Mouse (Mus musculus) heart, adult 9 months (tissue): ENCODE results near the gene Mapk6.
"Not testable (repeated sequence)": the region's sequence is repeated elsewhere in the genome, so short reads cannot be mapped to it uniquely, and the experiment has no call there.

ENCODE experiments used
- DNase-seq, 2 experiments: peaks; one replicate each; pipeline ENCODE4 v3.0.0; 2022; ENCODE audit warnings: low spot score in 2 of 2

The Mapk6 gene

DNA sequence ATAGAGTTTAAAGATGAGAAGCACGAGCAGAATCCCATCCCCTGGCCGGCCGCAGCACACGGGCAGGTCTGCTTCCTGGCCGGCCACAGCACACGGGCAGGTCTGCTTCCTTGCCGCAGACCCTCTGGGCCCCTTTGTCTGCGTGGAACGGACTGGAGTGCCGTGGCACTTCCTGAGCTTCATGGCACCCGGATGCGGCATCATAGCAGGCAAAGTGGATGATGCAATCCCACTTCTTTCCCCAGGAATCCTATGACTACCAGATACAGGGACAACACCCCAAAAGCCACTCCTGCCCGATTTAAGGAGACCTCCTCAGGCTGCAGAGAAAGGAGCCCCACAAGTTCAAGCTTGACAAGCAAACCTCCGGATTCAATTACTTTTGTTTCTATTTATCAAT is 27.0 kb downstream of the Mapk6 start:
- no peak for DNase-seq

DNA sequence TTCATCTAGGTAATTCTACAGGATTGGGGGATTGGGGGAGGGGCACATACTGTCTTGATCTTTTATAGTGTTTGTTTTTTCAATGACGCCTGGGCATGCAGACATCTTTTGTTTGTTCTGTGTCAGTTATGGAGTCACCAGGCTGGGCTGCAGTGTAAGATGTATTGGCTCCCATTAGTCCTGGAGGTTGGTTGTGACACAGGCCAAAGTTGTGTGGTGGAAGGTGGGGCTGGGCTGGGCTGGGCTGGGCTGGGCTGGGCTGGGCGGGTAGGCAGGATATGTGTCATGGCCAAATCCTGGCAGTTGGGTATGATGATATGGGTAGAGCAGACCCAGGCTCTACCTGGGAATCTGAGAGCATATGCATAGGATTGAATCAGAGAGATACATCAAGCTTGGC is 31.0 kb downstream of the Mapk6 start:
- DNase-seq = no peak

DNA sequence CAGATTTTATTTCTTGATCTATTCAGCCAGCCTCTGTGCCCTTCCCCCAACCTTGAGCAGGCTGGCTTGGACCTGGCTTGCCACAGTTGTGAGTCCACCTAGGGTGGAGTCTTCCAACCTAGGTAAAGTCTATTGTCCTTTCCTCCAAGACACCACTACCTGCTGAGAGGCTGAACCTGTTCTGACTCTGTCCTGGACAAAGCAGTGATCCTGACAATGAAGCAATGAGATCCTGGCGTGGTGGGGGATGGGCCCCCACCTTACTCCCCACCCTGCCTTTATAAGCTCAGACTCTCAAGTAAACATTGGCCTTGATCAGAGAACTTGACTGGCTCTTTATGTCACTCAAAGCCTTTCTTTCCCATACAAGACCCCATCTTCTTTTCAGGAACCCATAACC is 33.4 kb downstream of the Mapk6 start:
- no peak for DNase-seq

DNA sequence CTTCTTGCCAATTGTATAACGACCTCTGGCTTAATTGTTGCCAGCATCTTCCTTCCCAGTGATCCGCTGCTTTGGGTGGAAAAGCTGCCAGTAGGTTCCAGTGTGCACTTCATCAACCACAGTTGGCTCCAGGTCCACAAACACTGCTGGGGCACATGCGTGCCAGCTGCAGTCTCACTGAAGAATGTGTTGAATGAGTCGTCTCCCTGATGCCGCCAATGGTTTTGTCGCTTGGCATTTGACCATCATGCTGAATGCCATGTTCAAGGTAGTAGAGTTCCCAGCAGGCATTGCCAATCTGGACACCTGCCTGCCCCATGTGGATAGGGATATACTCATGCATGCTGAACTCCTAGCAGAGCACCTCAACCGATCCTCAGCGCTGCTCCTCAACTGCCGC is 34.2 kb downstream of the Mapk6 start:
- no peak for DNase-seq

DNA sequence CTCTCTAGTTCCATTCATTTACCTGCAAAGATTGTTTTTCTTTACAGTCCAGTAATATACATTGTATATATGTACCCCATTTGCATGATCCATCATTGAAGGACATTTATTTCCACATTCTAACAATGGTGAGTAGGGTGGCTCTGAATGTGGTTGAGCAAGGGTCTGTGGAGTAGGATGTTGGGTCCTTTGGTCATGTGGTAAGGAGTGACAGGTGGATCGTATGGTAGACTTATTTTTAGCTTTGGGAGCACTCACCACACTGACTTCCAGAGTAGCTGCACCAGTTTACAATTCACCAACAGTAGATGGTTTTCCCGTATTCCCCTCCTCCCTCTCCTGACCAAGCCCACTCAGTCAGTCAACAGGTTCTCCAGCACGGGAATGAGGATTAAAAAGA is 41.0 kb downstream of the Mapk6 start:
- DNase-seq = no peak

DNA sequence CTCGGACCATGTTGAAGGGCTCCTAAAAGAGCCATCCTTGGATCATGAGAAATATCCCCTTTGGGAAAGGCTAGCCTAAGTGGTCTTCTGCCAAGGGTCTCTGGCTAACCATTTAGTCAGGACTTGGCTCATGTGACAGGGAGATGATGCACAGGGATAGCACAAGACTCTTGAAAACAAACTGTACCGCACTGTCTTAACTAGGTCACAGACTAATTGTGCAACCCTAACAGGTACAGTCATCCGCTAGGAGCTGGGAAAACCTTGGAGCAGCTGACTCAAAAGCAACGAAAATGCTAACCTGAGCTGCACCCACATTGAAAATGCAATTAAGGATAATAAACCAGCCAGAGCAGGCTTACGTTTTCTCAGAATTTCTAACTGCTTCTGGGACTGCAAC is 43.6 kb downstream of the Mapk6 start:
- no peak for DNase-seq

DNA sequence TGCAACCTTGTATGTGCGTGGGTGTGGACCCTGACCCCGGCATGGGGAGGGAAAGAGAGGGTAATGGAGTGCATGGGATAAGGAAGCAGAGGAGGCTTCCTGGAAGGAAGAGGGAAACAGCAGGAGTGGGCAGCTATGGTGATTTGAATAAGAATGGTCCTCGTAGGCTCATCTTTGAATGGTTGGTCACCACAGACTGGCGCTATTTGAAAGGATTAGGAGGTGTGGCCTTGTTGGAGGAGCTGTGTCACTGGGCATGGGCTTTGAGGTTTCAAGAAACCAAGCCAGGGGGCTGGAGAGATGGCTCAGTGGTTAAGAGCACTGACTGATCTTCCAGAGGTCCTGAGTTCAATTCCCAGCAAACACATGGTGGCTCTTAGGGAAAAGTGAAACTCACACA is 44.6 kb downstream of the Mapk6 start:
- DNase-seq = no peak

DNA sequence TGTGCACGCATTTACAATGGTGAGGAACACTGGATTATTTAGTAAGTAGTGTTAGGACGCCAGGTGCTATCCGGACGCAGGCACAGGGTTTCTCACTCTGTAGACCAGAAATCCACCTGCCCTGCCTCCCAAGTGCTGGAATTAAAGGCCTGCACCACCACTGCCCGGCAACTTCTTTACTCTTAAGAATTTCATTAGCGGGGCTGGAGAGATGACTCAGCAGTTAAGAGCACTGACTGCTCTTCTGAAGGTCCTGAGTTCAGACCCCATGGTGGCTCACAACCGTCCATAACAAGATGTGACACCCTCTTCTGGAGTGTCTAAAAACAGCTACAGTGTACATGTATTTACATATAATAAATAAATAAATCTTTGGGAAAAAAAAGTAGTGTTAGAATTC is 46.1 kb downstream of the Mapk6 start:
- DNase-seq = not testable (repeated sequence)

DNA sequence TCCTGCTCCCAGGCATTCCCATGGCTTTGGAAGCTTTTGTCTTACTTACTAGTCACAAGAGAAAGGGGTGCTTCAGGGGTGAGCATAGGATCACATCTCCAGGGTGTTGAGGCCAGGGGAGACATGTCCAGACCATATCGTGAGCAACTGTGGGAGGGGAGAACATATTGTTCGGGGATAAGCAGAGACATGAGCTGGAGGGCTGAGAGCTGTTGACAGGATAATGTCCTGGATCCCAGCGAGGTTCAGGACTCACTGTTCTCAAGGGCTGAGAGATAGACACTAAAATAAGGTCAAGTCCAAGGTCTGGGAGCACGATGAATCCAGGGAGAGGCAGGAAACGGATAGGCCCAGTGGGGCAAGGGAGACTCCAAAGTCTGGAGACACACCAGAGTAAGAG is 46.8 kb downstream of the Mapk6 start:
- peak; percentile 5 to 43 for DNase-seq

DNA sequence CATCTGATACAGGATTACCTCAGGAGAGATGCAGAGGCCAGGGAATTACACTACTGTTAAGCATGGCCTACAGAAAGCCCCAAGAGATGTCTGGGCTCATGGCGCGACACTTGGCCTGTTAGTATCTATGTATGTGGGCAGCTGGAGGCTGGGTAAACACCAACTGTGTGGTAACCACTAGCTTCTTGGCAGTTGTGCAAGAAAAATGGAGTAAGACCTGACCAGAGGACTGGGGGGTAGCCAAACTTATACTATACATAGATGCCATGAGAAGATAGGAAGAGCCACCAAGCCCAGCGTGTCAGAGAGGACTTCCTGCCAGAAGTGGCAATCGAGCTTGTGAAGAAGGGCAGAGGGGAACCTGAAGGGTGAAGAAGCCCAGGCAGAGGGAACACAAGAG is 47.6 kb downstream of the Mapk6 start:
- no peak for DNase-seq

DNA sequence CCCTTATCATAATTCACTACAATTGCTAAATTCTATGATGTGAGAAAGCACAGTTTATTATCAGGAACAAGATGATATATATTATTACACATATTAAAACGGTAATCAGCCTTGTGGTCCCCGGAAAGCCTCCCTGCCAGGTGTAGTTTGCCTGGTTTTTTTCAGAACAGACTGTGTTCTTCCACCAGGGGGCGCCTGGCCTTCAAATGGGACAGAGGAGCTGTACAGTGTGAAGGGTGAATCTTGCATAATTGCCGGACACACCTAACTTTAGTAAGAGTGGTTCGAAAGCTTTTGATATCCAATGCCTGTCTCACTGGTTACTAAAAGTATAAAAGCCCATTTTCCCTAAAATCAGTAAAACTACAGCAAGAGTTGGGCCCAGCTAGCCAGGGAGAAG is 48.1 kb downstream of the Mapk6 start:
- DNase-seq = peak; percentile 24 to 59

DNA sequence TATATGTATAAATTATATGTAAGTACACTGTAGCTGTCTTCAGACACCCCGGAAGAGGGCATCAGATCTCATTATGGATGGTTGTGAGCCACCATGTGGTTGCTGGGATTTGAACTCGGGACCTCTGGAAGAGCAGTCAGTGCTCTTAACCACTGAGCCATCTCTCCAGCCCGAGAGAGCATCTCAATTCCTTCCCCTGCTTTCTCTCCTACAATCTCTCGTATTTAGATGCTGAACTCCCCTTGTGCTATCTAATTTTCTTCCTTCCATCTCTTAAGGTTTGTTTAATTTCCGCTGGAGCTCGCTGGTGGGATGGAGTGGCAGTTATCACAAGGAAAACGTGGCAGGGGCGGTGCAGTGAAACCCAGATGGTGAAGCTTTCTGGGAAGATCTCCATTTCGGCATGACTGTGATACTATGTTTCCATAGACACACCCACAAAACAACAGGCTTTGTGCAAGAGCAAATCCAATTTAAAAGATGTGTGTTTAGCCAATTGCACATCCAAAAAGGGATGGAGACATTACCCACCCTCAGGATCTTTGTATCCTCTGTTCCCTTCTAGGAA is 52.6 kb downstream of the Mapk6 start:
- DNase-seq = no peak

DNA sequence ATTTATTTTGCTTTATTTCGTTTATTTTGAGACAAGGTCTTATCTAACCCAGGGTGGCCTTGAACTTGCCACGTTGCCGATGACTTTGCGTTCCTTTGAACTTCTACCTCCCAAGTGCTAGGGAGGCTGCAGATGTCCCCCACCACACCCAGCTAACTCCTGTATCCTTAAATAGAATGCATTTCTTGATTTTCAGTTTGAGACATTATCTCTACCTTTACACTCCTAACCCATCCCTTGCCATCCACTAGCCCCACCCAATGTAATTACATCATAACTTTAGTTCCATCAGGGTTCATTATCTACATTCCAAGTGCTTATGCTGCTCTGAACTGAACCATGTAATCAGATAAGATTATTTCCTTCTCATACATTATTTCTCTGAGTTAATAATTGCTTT is 54.0 kb downstream of the Mapk6 start:
- DNase-seq = no peak

DNA sequence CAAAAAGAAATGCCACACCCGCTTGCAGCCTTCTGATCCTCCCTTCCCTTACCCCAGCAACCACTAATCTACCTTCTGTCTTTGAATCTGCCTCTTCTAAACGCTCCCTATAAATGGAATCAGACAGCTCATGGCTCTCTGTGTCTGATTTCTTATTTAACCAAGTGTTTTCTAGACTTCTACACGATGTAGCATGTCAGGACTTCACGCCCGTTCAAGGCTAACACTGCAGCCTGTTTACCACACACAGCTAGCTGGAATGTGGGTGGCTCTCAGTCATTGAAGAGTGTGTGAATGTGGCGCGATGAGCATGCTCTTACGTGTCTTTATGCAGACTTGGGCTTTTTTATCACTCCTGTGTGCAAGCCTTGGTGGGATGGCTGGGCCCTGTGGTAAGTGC is 56.7 kb downstream of the Mapk6 start:
- DNase-seq = no peak

DNA sequence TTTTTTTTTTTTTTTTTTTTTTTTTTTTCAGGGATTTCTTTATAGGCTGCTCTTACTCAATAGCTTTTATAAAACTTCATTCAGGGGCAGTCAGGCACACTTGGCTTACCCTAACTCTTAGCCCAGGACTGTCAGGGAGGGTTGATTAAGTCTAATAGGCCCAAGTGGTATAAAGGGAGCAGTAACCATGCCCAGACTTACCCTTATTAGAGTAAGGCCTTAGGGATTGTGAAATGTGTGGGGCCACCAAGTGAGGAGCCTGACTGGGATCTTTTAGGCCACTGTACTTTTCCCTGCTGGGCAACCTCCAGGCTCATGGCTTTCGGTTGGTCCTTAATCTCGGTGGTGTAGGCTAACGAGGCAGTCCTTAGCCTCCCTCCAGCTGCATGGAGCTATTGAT is 61.2 kb downstream of the Mapk6 start:
- DNase-seq = no peak

DNA sequence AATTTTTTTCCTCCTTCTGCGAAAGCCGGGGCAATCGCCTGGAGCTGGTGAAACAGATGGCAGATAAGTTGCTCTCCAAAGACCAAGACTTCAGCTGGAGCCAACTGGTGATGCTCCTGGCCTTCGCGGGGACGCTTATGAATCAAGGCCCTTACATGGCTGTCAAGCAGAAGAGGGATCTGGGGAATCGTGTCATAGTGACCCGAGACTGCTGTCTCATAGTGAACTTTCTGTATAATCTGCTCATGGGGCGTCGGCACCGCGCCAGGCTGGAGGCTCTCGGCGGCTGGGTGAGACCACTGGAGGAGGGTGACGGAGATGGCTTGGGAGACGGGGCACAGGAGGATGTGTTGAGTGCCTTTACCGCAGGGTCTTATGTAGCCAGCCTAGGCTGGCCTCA is 61.7 kb downstream of the Mapk6 start:
- DNase-seq = no peak

DNA sequence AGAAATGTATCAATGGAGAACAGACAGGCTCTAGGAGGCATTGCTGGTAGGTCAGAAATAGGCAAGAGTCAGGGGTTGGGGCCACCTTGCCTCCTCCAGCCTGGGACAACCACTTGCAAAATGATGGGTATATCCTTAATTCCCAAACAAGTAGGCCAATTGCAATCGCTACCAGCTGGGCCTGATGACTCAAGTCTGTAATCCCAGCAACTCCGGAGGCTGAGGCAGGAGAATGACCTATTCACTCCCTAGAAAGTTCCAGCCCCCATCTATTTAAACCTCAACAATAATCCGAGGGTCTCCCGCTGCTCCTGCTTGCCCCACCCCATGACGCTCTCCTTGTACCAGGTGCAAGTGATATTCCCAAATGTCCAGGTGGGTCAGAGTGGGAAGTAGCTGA is 62.3 kb downstream of the Mapk6 start, which contains the start of gene Bcl2l10:
Gene Bcl2l10, plus strand, starts transcription at position 301 of the 400 bp plus-strand sequence.
- no peak for DNase-seq

DNA sequence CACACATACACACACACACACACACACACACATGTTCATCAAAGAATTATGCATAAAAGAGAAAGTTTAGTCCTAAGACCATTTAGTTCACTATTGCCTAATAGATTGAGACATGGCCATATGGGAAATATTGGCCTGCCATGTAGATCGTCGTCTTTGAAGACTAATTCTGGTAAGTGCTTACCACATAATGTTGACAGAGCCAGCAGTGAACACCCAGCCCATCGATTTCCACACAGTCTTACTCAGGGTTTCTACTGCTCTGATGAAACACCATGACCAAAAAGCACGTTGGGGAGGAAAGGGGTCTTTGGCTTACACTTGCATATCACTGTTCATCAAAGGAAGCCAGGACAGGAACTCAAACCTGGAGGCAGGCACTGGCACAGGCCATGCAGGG is 67.4 kb downstream of the Mapk6 start:
- no peak for DNase-seq

DNA sequence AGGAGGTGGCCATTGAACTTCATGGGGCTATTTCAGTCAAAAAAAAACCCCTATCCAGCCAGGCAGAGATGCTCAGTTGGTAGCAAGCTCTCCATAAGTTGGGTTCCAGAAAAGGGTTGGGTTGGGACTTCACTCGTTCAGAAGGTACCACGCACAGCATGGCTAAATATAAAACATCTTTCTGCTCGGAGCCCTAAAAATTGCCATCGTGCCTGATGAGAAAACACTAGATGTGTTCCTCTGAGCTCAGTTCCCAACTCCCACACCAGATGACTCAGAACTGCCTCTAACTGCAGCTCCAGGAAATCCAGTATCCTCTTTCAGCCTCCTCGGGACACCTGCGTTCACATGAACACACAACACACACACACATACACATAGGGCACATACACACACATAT is 71.8 kb downstream of the Mapk6 start:
- DNase-seq = no peak

DNA sequence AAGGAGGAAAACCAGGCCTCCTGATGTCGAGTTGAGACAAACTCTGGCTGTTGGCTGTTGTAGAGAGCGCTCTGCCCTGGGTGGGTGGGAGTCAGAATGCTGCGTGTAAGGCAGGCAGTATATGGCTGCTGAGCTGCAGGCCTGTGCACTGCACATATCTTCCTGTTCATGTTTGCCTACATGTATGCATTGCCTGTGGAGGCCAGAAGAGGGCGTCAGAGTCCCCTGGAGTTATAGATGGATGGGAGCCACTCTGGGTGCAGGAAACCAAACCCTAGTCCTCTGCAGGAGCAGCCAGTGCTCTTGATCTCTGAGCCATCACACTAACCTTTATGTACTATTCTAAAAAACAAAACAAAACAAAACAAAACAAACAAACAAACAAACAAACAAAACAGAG is 75.4 kb downstream of the Mapk6 start:
- no peak for DNase-seq

DNA sequence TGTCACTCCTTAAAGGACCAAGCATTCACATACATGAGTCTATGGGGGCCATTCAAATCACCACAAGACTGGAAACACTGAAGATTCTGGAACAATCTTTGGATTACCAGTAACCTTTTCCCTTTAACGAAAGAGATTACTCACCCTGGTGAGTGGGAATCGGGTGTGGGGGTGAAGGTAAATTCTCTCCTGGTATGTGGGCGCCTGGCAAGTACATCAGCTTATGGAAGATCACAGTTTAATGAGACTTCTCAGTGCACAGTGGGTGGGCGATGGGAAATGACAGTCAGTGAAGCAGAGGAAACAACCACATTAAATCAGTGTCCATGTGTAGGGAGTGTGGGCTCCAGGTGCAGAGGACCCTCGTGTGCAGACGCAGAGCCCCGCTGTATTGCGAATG is 79.0 kb downstream of the Mapk6 start:
- DNase-seq = no peak

DNA sequence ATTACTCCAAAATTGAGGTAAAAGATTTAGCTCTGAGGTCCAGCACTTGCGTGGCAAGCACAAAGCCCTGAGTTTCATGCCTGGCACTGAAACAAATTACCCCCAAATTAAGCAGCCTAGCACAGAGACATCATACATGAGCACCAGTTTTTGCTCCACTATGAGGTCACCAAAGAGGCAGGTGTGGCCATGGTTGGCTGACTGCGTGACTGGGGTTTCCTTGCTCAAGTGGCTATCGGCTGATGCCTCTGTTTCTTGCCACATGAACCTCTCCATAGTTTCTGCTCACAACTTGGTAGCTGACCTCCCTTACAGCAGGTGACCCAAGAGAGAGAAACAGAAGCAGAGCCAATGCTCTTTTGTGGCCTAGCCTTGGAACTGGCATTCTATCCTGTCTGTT is 81.8 kb downstream of the Mapk6 start:
- no peak for DNase-seq

DNA sequence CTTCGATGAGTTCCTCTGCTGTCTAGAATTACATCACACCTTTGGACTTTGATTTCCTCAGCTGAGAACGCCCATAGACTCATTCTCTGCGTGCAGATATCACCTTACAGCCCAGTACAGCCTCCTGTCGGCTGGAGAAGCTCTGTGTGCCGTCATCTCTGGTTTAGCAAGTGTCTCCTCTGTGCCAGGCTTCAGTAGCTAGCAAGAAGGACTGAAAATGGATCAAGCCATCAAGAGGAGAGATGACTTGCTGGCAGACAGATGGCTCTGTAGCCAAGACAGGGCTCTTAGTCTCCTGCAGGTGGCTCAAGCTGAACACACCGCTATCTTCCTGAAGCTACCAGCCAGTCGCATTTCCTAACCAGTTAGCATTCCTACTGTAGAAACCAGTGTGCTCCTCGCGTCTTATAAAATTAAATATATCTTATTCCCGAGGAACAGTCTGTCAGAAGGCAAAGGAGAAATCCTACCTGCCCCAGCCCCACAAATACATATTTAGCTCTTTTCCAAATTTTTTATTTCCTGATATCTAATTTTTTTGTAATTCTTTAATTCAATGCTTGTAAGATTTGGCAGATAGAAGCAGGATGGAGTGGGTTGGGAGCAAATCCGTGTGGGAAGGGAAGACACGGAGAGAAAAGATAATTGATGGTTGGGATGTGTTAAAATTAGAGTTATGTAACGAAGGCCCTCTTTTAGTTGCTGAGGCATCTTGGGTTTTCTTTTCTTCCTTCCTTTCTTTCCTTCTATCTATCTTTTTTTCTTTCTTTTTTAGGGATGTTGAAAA is 87.5 kb downstream of the Mapk6 start:
- no peak for DNase-seq

DNA sequence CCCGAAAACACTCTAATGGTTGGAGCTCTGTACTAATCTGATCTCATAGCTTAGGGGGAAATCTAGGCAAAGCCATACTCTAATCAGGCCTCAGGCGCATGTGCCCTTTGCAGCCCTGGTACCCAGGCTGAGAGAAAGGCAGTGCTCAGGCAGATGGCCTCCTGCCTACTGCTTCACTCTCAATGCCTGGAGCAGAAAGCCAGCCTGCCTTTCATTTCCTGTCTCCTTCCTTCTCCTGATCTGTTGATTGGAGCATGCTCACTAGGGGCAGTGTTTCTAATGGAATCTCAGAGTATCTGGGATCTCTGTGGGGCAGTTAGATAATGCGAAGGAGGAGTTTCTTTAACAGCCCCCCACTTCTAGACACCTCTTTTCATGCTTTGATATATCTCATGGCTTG is 90.4 kb downstream of the Mapk6 start:
- no peak for DNase-seq
